Mouse (Mus musculus) lung, adult 2 months (tissue): ENCODE measurements around the gene Acox2.

Experiments
- CTCF ChIP-seq: fragments of 200-500 bp; IDR thresholded peaks from 2 replicates; pipeline ENCODE4 v1.5.1; 2011; ENCODE audit warnings: mild to moderate bottlenecking, low read length, control low read depth; ENCODE audit not compliant: insufficient read depth
- POLR2A ChIP-seq: fragments of 200-500 bp; IDR thresholded peaks from 2 replicates; pipeline ENCODE4 v1.6.1; 2011; ENCODE audit warnings: low read depth, mild to moderate bottlenecking, control low read depth, low read length, borderline replicate concordance; ENCODE audit errors: extremely low read depth

GRCm38 (mm10) chr14:8209896-8210295, 49.3 kb downstream of the Acox2 start:
- TF ChIP-seq POLR2A (no peak), CTCF (no peak)
